Mouse (Mus musculus): ENCODE measurements around the gene Cap2. TPM values are rescaled to one million over a fixed set of nuclear protein-coding genes. Genes with fewer than 3 reads are reported as not detected.
A peak's percentile ranks its signal among the peaks of the same experiment; 100 is the strongest.

The Cap2 gene
- polyA plus RNA-seq (2015; fragmentation: Nextera tagmentation; extraction: Ambion mirVana) = 7.3 and 8.1 TPM in 2 replicates

DNA sequence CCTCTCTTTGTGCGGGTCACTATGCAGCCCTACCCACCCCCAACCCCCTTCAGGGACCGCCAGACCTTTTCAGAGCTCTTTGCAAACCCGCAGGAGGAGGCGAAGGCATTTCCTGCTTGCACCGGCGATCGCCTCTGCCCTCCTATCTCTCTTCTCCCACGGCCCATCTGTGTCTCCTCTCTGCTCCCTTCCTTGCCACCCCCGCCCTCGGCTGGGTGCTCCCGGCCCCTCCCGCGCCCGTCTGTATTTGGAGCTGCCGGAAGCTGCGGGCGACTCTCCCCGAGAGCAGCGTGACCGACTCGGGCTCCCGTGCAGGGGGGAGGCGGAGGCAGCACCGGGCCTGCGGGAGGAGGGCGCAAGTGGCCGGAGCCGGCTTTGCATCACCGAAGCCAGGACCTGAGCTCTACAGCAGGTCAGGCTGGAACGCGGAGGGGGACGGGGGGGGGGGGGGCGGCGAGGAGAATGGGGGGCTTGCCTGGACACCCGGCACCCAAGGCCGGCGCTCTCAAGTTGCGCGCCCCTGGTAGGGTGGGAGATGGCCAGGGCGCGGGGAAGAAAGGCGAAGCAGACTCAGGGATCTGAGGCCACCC is at the start of gene Cap2:
TSS of gene Cap2 (plus strand) at position 49 of the 590 bp plus-strand sequence.
- Histone ChIP-seq H3K27me3 (ENCODE audit: insufficient read depth, low read length) (no peaks in the 10 kb centered on the region), H3K4me1 (ENCODE audit: insufficient read depth, low read length) (peaks cover 9% of the 10 kb centered on the region; the same call in 1 of the 2 replicates), H3K9ac (replicated peaks; ENCODE audit: low read length) (peak within 1 kb of the TSS; percentile 68), H3K9me3 (ENCODE audit: low read length) (0 out of 2 replicates have a peak, but pooled peaks cover 2% of the 10 kb centered on the region), H3K4me3 (ENCODE audit: low read length) (peak within 1 kb of the TSS; percentile 61), H3K36me3 (ENCODE audit: insufficient read depth, low read length) (no peaks in the 10 kb centered on the region), H3K27ac (ENCODE audit: low read length) (peak within 1 kb of the TSS; percentile 29; the same call in 1 of the 2 replicates), H3K4me2 (replicated peaks; ENCODE audit: low read depth, low read length) (peak within 1 kb of the TSS; percentile 95)
- peak; percentile 88 for ATAC-seq (ENCODE audit: low FRiP score, low TSS enrichment)
- under 1% methylated on average over 39 of the region's 42 CpGs for WGBS

DNA sequence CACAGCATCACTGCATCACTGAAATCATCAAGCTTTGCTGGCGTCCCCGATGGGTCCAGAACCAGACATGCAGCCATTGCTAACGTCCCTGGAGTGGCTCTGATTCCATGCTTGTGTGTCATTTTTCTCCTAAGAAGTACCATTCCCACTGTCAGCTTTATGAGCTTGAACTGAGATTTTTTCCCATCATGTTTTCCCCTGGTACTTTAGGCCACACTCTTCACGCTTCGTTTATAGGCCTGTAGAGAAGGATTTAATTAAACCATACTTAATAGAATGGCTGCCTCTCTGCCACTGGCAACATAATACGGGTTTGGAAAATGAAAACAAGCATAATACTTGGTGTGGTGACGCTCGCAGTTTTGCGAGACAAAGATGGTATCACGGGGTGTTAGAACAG is 42.1 kb upstream of the Cap2 start:
- H3K27ac ChIP-seq (ENCODE audit: low read length) = no peak overlapping the region
- H3K27me3 ChIP-seq (ENCODE audit: insufficient read depth, low read length) = no peaks in the 10 kb centered on the region
- no peak overlapping the region for H3K9ac ChIP-seq (replicated peaks; ENCODE audit: low read length)
- no peaks in the 10 kb centered on the region for H3K36me3 ChIP-seq (ENCODE audit: insufficient read depth, low read length)
- no peak overlapping the region for H3K4me2 ChIP-seq (replicated peaks; ENCODE audit: low read depth, low read length)
- no peak overlapping the region for H3K4me3 ChIP-seq (ENCODE audit: low read length)
- no peaks in the 10 kb centered on the region for H3K9me3 ChIP-seq (ENCODE audit: low read length)
- ATAC-seq (ENCODE audit: low FRiP score, low TSS enrichment) = no peak
- WGBS = 58% methylated on average over 10 of the region's 10 CpGs
- H3K4me1 ChIP-seq (ENCODE audit: insufficient read depth, low read length) = no peaks in the 10 kb centered on the region

DNA sequence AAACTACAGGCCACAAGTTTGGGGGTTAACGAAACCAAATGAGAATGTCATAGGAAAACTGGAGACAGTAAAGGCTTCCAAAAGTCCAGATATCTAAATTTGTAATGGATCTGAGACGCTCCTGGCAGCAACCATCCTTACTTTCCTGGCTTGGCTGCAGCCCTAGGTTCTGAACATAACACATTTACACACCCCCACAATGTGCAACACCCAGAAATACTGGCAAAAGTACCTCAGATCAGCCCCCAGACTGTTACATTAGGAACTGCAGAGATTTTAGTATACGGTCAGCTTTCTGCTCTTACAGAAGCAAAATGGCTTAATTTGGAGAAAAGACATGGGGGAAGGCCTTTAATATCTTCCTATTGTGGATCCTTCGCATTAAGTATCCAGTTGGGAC is 39.4 kb upstream of the Cap2 start:
- H3K27ac ChIP-seq (ENCODE audit: low read length) = no peak overlapping the region
- H3K4me3 ChIP-seq (ENCODE audit: low read length) = no peak overlapping the region
- no peak for ATAC-seq (ENCODE audit: low FRiP score, low TSS enrichment)
- H3K4me2 ChIP-seq (replicated peaks; ENCODE audit: low read depth, low read length) = no peak overlapping the region
- H3K9me3 ChIP-seq (ENCODE audit: low read length) = no peaks in the 10 kb centered on the region
- WGBS = 90% methylated on average over 4 of the region's 4 CpGs
- no peaks in the 10 kb centered on the region for H3K36me3 ChIP-seq (ENCODE audit: insufficient read depth, low read length)
- no peaks in the 10 kb centered on the region for H3K4me1 ChIP-seq (ENCODE audit: insufficient read depth, low read length)
- H3K9ac ChIP-seq (replicated peaks; ENCODE audit: low read length) = no peak overlapping the region
- H3K27me3 ChIP-seq (ENCODE audit: insufficient read depth, low read length) = no peaks in the 10 kb centered on the region

DNA sequence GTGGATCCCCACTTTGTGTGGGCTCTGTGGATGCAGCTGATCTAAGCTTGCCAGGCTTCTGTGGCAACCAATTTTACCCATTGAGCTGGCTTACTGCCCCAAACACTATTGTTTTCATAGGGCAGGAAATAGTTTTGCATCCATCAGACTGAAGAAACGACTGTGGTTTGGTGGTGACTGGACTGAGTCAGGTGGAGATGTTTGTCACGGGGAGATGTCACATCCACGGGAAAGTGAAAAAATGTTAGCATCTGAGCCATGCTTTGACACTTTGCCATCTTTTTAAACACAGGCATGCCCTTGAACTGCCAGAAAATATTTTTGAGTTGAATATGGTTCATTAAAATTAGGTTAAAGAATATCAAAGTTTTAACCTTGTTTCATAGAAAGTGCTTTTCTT is 37.9 kb upstream of the Cap2 start:
- no peak overlapping the region for H3K4me2 ChIP-seq (replicated peaks; ENCODE audit: low read depth, low read length)
- no peaks in the 10 kb centered on the region for H3K4me1 ChIP-seq (ENCODE audit: insufficient read depth, low read length)
- H3K9ac ChIP-seq (replicated peaks; ENCODE audit: low read length) = no peak overlapping the region
- no peaks in the 10 kb centered on the region for H3K36me3 ChIP-seq (ENCODE audit: insufficient read depth, low read length)
- H3K27ac ChIP-seq (ENCODE audit: low read length) = no peak overlapping the region
- H3K9me3 ChIP-seq (ENCODE audit: low read length) = no peaks in the 10 kb centered on the region
- ATAC-seq (ENCODE audit: low FRiP score, low TSS enrichment) = no peak
- no peak overlapping the region for H3K4me3 ChIP-seq (ENCODE audit: low read length)
- no peaks in the 10 kb centered on the region for H3K27me3 ChIP-seq (ENCODE audit: insufficient read depth, low read length)
- WGBS = 62% methylated on average over 3 of the region's 3 CpGs

DNA sequence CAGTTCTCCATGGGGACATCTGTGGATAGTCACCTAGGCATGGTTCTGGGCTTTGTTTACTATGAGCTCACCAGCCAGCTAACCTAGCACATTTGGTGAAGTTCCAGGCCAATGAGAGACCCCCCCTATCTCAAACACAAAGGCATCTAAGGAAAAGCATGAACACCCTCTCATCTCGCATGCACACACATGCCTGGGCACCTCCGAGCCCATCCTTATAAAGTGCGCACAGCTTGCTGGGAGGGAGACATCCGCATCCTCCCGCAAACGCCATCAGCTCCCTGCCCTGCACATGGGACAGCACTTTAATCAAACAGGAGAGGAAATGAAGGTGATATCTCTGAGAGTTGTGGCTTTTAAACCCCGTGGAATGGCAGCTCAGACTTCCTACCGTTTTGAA is 33.4 kb upstream of the Cap2 start:
- 47% methylated on average over 8 of the region's 8 CpGs for WGBS
- Histone ChIP-seq H3K4me1 (ENCODE audit: insufficient read depth, low read length) (no peaks in the 10 kb centered on the region), H3K4me3 (ENCODE audit: low read length) (no peak overlapping the region), H3K36me3 (ENCODE audit: insufficient read depth, low read length) (no peaks in the 10 kb centered on the region), H3K9ac (replicated peaks; ENCODE audit: low read length) (no peak overlapping the region), H3K4me2 (replicated peaks; ENCODE audit: low read depth, low read length) (no peak overlapping the region), H3K27me3 (ENCODE audit: insufficient read depth, low read length) (no peaks in the 10 kb centered on the region), H3K27ac (ENCODE audit: low read length) (no peak overlapping the region), H3K9me3 (ENCODE audit: low read length) (no peaks in the 10 kb centered on the region)
- no peak for ATAC-seq (ENCODE audit: low FRiP score, low TSS enrichment)

DNA sequence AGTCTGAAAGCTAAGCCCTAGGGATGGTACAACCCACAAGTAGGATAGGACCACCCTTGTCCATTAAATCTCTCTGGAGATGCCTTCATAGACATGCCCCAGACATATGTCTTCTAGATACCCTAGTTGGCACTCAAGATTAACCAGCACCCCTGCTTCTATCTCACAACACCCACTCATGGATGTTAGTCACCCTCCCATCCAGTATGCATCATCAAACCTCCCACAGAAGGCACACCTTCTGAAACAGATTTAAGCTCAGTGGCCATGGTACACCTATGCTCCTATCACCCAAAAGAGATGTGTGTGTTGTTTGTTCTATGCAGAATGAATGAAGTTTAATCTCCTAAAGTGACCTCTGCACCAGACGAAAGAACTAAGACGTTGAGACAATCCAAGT is 32.1 kb upstream of the Cap2 start:
- no peak for ATAC-seq (ENCODE audit: low FRiP score, low TSS enrichment)
- Histone ChIP-seq H3K27me3 (ENCODE audit: insufficient read depth, low read length) (no peaks in the 10 kb centered on the region), H3K9me3 (ENCODE audit: low read length) (no peaks in the 10 kb centered on the region), H3K4me3 (ENCODE audit: low read length) (no peak overlapping the region), H3K9ac (replicated peaks; ENCODE audit: low read length) (no peak overlapping the region), H3K36me3 (ENCODE audit: insufficient read depth, low read length) (no peaks in the 10 kb centered on the region), H3K4me1 (ENCODE audit: insufficient read depth, low read length) (no peaks in the 10 kb centered on the region), H3K27ac (ENCODE audit: low read length) (no peak overlapping the region), H3K4me2 (replicated peaks; ENCODE audit: low read depth, low read length) (no peak overlapping the region)
- 87% methylated on average over 2 of the region's 2 CpGs for WGBS

DNA sequence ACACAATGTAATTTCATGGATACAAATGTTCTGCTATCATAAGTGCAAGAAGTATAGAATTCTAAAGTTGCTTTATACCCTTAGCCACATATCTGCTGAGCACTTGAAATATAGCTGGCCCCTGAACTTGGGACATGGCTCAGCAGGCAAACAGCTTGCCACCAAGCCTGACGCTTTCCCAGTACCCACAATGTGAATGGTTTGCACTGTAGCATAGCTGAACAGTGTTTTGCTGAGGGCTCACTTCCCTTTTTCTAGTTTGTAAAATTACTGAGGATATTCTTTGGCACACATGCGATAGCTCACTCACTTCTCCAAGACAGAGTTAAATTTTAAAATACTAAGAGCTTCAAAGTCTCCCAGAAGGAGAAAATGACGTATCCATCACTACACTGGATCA is 20.4 kb upstream of the Cap2 start:
- no peaks in the 10 kb centered on the region for H3K9me3 ChIP-seq (ENCODE audit: low read length)
- WGBS = 66% methylated on average over 3 of the region's 3 CpGs
- H3K4me2 ChIP-seq (replicated peaks; ENCODE audit: low read depth, low read length) = no peak overlapping the region
- H3K27me3 ChIP-seq (ENCODE audit: insufficient read depth, low read length) = no peaks in the 10 kb centered on the region
- H3K9ac ChIP-seq (replicated peaks; ENCODE audit: low read length) = no peak overlapping the region
- no peaks in the 10 kb centered on the region for H3K4me1 ChIP-seq (ENCODE audit: insufficient read depth, low read length)
- H3K4me3 ChIP-seq (ENCODE audit: low read length) = no peak overlapping the region
- no peaks in the 10 kb centered on the region for H3K36me3 ChIP-seq (ENCODE audit: insufficient read depth, low read length)
- H3K27ac ChIP-seq (ENCODE audit: low read length) = no peak overlapping the region
- no peak for ATAC-seq (ENCODE audit: low FRiP score, low TSS enrichment)

DNA sequence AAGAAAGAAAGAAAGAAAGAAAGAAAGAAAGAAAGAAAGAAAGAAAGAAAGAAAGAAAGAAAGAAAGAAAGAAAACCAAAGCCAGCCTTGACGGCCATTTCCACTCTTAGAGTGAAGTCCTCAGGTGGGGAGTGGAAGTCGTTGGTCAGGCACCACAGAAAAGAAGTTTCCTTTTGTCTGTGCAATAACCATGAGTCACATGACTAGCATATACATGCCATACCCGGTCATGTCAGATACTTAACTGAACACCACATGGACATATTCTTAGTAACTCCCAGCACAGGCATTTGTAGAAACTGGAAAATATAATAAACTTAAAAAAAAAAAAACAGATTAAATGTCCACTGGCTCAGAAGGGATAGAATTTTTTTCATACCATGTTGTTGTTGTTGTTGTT is 16.0 kb upstream of the Cap2 start:
- no peak for ATAC-seq (ENCODE audit: low FRiP score, low TSS enrichment)
- Histone ChIP-seq H3K27me3 (ENCODE audit: insufficient read depth, low read length) (no peaks in the 10 kb centered on the region), H3K27ac (ENCODE audit: low read length) (no peak overlapping the region), H3K4me2 (replicated peaks; ENCODE audit: low read depth, low read length) (no peak overlapping the region), H3K4me3 (ENCODE audit: low read length) (no peak overlapping the region), H3K9ac (replicated peaks; ENCODE audit: low read length) (no peak overlapping the region), H3K36me3 (ENCODE audit: insufficient read depth, low read length) (no peaks in the 10 kb centered on the region), H3K4me1 (ENCODE audit: insufficient read depth, low read length) (no peaks in the 10 kb centered on the region; the same call in 1 of the 2 replicates), H3K9me3 (ENCODE audit: low read length) (no peaks in the 10 kb centered on the region)
- WGBS = 79% methylated on average over 3 of the region's 3 CpGs

DNA sequence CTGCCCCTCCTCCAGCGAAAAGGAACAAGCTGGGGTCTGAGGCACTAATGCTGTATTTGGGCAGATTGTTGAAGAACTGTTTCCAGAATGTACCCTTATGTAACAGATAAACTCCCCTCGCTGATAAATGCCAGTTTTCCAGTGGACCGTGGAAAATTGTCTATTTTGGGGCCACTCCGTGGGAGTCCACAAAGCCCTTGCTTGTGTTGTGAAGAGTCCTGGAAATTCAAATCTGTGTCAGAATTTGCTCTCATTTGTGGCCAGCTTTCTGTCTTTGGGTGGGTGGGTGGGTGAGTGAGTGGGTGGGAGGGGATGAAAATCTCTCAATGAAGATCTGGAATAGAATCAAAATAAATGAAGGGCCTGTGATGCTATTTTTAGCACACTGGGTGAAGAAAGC is 13.5 kb upstream of the Cap2 start:
- Histone ChIP-seq H3K27ac (ENCODE audit: low read length) (no peak overlapping the region), H3K4me3 (ENCODE audit: low read length) (no peak overlapping the region), H3K9me3 (ENCODE audit: low read length) (no peaks in the 10 kb centered on the region), H3K4me1 (ENCODE audit: insufficient read depth, low read length) (no peaks in the 10 kb centered on the region; the same call in 1 of the 2 replicates), H3K9ac (replicated peaks; ENCODE audit: low read length) (no peak overlapping the region), H3K36me3 (ENCODE audit: insufficient read depth, low read length) (no peaks in the 10 kb centered on the region), H3K4me2 (replicated peaks; ENCODE audit: low read depth, low read length) (no peak overlapping the region), H3K27me3 (ENCODE audit: insufficient read depth, low read length) (no peaks in the 10 kb centered on the region)
- WGBS = 76% methylated on average over 4 of the region's 4 CpGs
- ATAC-seq (ENCODE audit: low FRiP score, low TSS enrichment) = no peak

DNA sequence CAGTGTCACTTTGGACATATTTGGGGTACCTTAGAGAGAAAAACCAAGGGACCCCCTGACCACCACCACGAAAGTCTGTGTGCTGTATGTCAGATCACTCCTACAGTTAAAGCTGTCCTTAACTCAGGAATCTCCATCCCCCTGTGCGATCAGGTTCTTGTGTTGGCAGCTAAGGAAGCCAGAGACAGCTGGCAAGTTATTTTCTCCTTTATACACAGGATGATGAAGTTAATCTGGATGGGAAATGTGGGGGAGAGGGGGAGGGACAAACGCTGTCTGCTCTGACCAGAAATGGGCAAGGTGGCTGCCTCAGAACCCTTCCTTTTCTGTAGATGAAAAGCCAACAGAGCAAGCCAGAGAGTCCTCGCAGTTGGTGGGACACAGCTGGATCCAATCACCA is 11.0 kb upstream of the Cap2 start:
- Histone ChIP-seq H3K4me2 (replicated peaks; ENCODE audit: low read depth, low read length) (no peak overlapping the region), H3K4me3 (ENCODE audit: low read length) (no peak overlapping the region), H3K27ac (ENCODE audit: low read length) (no peak overlapping the region), H3K36me3 (ENCODE audit: insufficient read depth, low read length) (no peaks in the 10 kb centered on the region), H3K9me3 (ENCODE audit: low read length) (no peaks in the 10 kb centered on the region), H3K4me1 (ENCODE audit: insufficient read depth, low read length) (no peaks in the 10 kb centered on the region; the same call in 1 of the 2 replicates), H3K27me3 (ENCODE audit: insufficient read depth, low read length) (no peaks in the 10 kb centered on the region), H3K9ac (replicated peaks; ENCODE audit: low read length) (no peak overlapping the region)
- ATAC-seq (ENCODE audit: low FRiP score, low TSS enrichment) = no peak
- 19% methylated on average over 4 of the region's 4 CpGs for WGBS

Measured in kidney, embryonic 16.5 days (tissue).